ENCODE assay signal across 30 mouse cellular contexts in genomic region chr2:54158689-54159630, GRCm38 (mm10).
DNase-seq lines count a peak whose midpoint lies in the region; ATAC-seq and TF ChIP-seq lines count a peak whose summit lies in the region.
"Had no signal": no experiment of that assay in that cellular context is flagged by ENCODE, and none has a peak within 500 bp of the region (broad histone marks: within the 10 kb centered on the region; RNA-seq: fewer than 3 reads in every experiment).

No protein-coding gene starts in this region.

- peak; percentile 33; the same call in 1 of the 2 replicates for ATAC-seq in forebrain, embryonic 13.5 days
- no peak for ATAC-seq in forebrain, embryonic 16.5 days
- peak; percentile 71; the same call in 1 of the 2 replicates for ATAC-seq in midbrain, embryonic 11.5 days (ENCODE audit: low FRiP score)
- no peak for ATAC-seq in midbrain, postnatal 0 days (ENCODE audit: low FRiP score)
- no peak for ATAC-seq in midbrain, embryonic 14.5 days (ENCODE audit: low FRiP score, low TSS enrichment)
- ATAC-seq: intestine, embryonic 15.5 days; lung, postnatal 0 days had no signal

- no peaks in the 10 kb centered on the region for H3K36me3 ChIP-seq in forebrain, embryonic 13.5 days (ENCODE audit: poor library complexity, severe bottlenecking)
- no peaks in the 10 kb centered on the region for H3K36me3 ChIP-seq in forebrain, embryonic 16.5 days (ENCODE audit: control insufficient read depth, insufficient read depth)
- no peaks in the 10 kb centered on the region for H3K36me3 ChIP-seq in midbrain, embryonic 11.5 days (ENCODE audit: control insufficient read depth, insufficient read depth, low read length)
- no peaks in the 10 kb centered on the region for H3K36me3 ChIP-seq in midbrain, postnatal 0 days (ENCODE audit: insufficient read depth, low read length)
- H3K36me3 ChIP-seq in midbrain, embryonic 14.5 days (ENCODE audit: control insufficient read depth, insufficient read depth, low read length), result no peaks in the 10 kb centered on the region
- H3K36me3 ChIP-seq: embryonic facial prominence, embryonic 13.5 days; heart, embryonic 10.5 days; heart, embryonic 15.5 days; hindbrain, embryonic 13.5 days; intestine, embryonic 15.5 days; limb, embryonic 10.5 days; limb, embryonic 15.5 days; liver, embryonic 13.5 days had no signal

- H3K9me3 ChIP-seq in forebrain, embryonic 13.5 days (replicated peaks), result no peaks in the 10 kb centered on the region
- H3K9me3 ChIP-seq in forebrain, embryonic 16.5 days (ENCODE audit: control insufficient read depth, low read length), result no peaks in the 10 kb centered on the region
- no peaks in the 10 kb centered on the region for H3K9me3 ChIP-seq in midbrain, embryonic 11.5 days (ENCODE audit: control insufficient read depth, low read length)
- no peaks in the 10 kb centered on the region for H3K9me3 ChIP-seq in midbrain, postnatal 0 days (ENCODE audit: low read length)
- no peaks in the 10 kb centered on the region for H3K9me3 ChIP-seq in midbrain, embryonic 14.5 days (ENCODE audit: control insufficient read depth, low read length)
- H3K9me3 ChIP-seq: embryonic facial prominence, embryonic 13.5 days; heart, embryonic 10.5 days; heart, embryonic 15.5 days; hindbrain, embryonic 13.5 days; intestine, embryonic 15.5 days; limb, embryonic 10.5 days; limb, embryonic 15.5 days; liver, embryonic 13.5 days had no signal

- no peak for DNase-seq in midbrain, embryonic 11.5 days (ENCODE audit: low spot score, missing footprints)
- no peak for DNase-seq in midbrain, postnatal 0 days (ENCODE audit: low spot score)
- peak; percentile 91 for DNase-seq in R1 (ENCODE audit: low read depth, low spot score)
- DNase-seq in midbrain, embryonic 14.5 days, result peak; percentile 25
- DNase-seq in cerebellum, adult 18-20 months, result no peak
- DNase-seq in layer of hippocampus, postnatal 36 days, result no peak
- DNase-seq: adrenal gland, postnatal 14 days; cerebellum, adult 11-12 months; cerebellum, postnatal 10 days; gastrocnemius, postnatal 25 days; heart, adult 11 months; kidney, adult 8-10 months; kidney, postnatal 4 days; liver, embryonic 13.5 days; lung, adult 18-20 months; lung, postnatal 4 days; right cerebral cortex, postnatal 25 days; thymus, postnatal 14 days had no signal

- no peak for TF ChIP-seq CTCF in midbrain, postnatal 0 days (IDR thresholded peaks at IDR 0.05)

- H3K4me3 ChIP-seq in forebrain, embryonic 13.5 days, result no peak overlapping the region
- no peak overlapping the region for H3K4me3 ChIP-seq in forebrain, embryonic 16.5 days (replicated peaks; ENCODE audit: low read length)
- H3K4me3 ChIP-seq in midbrain, embryonic 11.5 days (ENCODE audit: low read depth, low read length), result no peak overlapping the region
- no peak overlapping the region for H3K4me3 ChIP-seq in midbrain, postnatal 0 days (ENCODE audit: low read depth, low read length)
- no peak overlapping the region for H3K4me3 ChIP-seq in midbrain, embryonic 14.5 days (replicated peaks; ENCODE audit: low read depth, low read length)
- H3K4me3 ChIP-seq: embryonic facial prominence, embryonic 13.5 days; heart, embryonic 10.5 days; heart, embryonic 15.5 days; hindbrain, embryonic 13.5 days; intestine, embryonic 15.5 days; limb, embryonic 10.5 days; limb, embryonic 15.5 days; liver, embryonic 13.5 days; megakaryocyte, embryonic 14.5 days had no signal

- H3K4me1 ChIP-seq in forebrain, embryonic 13.5 days, result no peaks in the 10 kb centered on the region
- no peaks in the 10 kb centered on the region for H3K4me1 ChIP-seq in forebrain, embryonic 16.5 days (replicated peaks; ENCODE audit: control insufficient read depth, insufficient read depth, low read length)
- H3K4me1 ChIP-seq in midbrain, embryonic 11.5 days (ENCODE audit: control insufficient read depth, insufficient read depth, low read length), result 0 out of 2 replicates have a peak, but pooled peaks cover 3% of the 10 kb centered on the region
- no peaks in the 10 kb centered on the region for H3K4me1 ChIP-seq in midbrain, postnatal 0 days (ENCODE audit: insufficient read depth, low read length)
- no peaks in the 10 kb centered on the region for H3K4me1 ChIP-seq in midbrain, embryonic 14.5 days (ENCODE audit: control insufficient read depth, insufficient read depth, low read length)
- H3K4me1 ChIP-seq: embryonic facial prominence, embryonic 13.5 days; heart, embryonic 10.5 days; heart, embryonic 15.5 days; intestine, embryonic 15.5 days; limb, embryonic 10.5 days; limb, embryonic 15.5 days; liver, embryonic 13.5 days; megakaryocyte, embryonic 14.5 days had no signal

- H3K27ac ChIP-seq in forebrain, embryonic 13.5 days, result no peak overlapping the region
- no peak overlapping the region for H3K27ac ChIP-seq in forebrain, embryonic 16.5 days (ENCODE audit: low read length)
- H3K27ac ChIP-seq in midbrain, embryonic 11.5 days (ENCODE audit: low read depth, low read length), result no peak overlapping the region
- no peak overlapping the region for H3K27ac ChIP-seq in midbrain, postnatal 0 days (ENCODE audit: low read depth, low read length)
- H3K27ac ChIP-seq in midbrain, embryonic 14.5 days (replicated peaks; ENCODE audit: low read depth, low read length), result no peak overlapping the region
- H3K27ac ChIP-seq: embryonic facial prominence, embryonic 13.5 days; heart, embryonic 10.5 days; heart, embryonic 15.5 days; hindbrain, embryonic 13.5 days; intestine, embryonic 15.5 days; kidney, postnatal 0 days; limb, embryonic 10.5 days; limb, embryonic 15.5 days; liver, embryonic 13.5 days had no signal

- 33% methylated on average over 8 of the region's 8 CpGs for WGBS in forebrain, embryonic 13.5 days
- 29% methylated on average over 8 of the region's 8 CpGs for WGBS in forebrain, embryonic 16.5 days
- 43% methylated on average over 8 of the region's 8 CpGs for WGBS in midbrain, embryonic 11.5 days
- WGBS in midbrain, postnatal 0 days, result 40% methylated on average over 8 of the region's 8 CpGs
- WGBS in midbrain, embryonic 14.5 days, result 42% methylated on average over 8 of the region's 8 CpGs

- H3K27me3 ChIP-seq in forebrain, embryonic 13.5 days, result no peaks in the 10 kb centered on the region
- no peaks in the 10 kb centered on the region for H3K27me3 ChIP-seq in forebrain, embryonic 16.5 days (replicated peaks; ENCODE audit: control insufficient read depth, insufficient read depth, low read length)
- H3K27me3 ChIP-seq in midbrain, embryonic 11.5 days (ENCODE audit: control insufficient read depth, insufficient read depth, low read length), result no peaks in the 10 kb centered on the region
- H3K27me3 ChIP-seq in midbrain, postnatal 0 days (ENCODE audit: insufficient read depth, low read length), result no peaks in the 10 kb centered on the region
- H3K27me3 ChIP-seq in midbrain, embryonic 14.5 days (ENCODE audit: control insufficient read depth, insufficient read depth, low read length), result no peaks in the 10 kb centered on the region
- H3K27me3 ChIP-seq: embryonic facial prominence, embryonic 13.5 days; heart, embryonic 15.5 days; hindbrain, embryonic 13.5 days; intestine, embryonic 15.5 days; limb, embryonic 15.5 days; liver, embryonic 13.5 days; megakaryocyte, embryonic 14.5 days had no signal

- no peak overlapping the region for H3K4me2 ChIP-seq in forebrain, embryonic 13.5 days
- H3K4me2 ChIP-seq in forebrain, embryonic 16.5 days (ENCODE audit: low read length), result no peak overlapping the region
- no peak overlapping the region for H3K4me2 ChIP-seq in midbrain, embryonic 11.5 days
- no peak overlapping the region for H3K4me2 ChIP-seq in midbrain, postnatal 0 days (ENCODE audit: low read depth, low read length, poor library complexity, severe bottlenecking)
- H3K4me2 ChIP-seq in midbrain, embryonic 14.5 days (ENCODE audit: low read length), result no peak overlapping the region
- H3K4me2 ChIP-seq: embryonic facial prominence, embryonic 13.5 days; heart, embryonic 15.5 days; hindbrain, embryonic 13.5 days; intestine, embryonic 15.5 days; limb, embryonic 15.5 days; liver, embryonic 13.5 days had no signal

- H3K9ac ChIP-seq in forebrain, embryonic 13.5 days, result no peak overlapping the region
- no peak overlapping the region for H3K9ac ChIP-seq in forebrain, embryonic 16.5 days (replicated peaks; ENCODE audit: low read depth, low read length)
- no peak overlapping the region for H3K9ac ChIP-seq in midbrain, embryonic 11.5 days (ENCODE audit: low read length)
- H3K9ac ChIP-seq in midbrain, postnatal 0 days (replicated peaks; ENCODE audit: low read length, poor library complexity, severe bottlenecking), result no peak overlapping the region
- no peak overlapping the region for H3K9ac ChIP-seq in midbrain, embryonic 14.5 days (replicated peaks; ENCODE audit: low read length)
- H3K9ac ChIP-seq: embryonic facial prominence, embryonic 13.5 days; heart, embryonic 15.5 days; hindbrain, embryonic 13.5 days; intestine, embryonic 15.5 days; limb, embryonic 15.5 days; liver, embryonic 13.5 days had no signal

Comparison
In these comparisons a context has a peak if more than half of its experiments do, and no peak if none do; other contexts are left out.
1. ATAC-seq: peak in forebrain, embryonic 13.5 days (single experiment) and midbrain, embryonic 11.5 days (single experiment); none in forebrain, embryonic 16.5 days (single experiment), midbrain, postnatal 0 days (single experiment) and midbrain, embryonic 14.5 days (single experiment).
2. DNase-seq: peak in R1 (single experiment) and midbrain, embryonic 14.5 days (single experiment); none in midbrain, embryonic 11.5 days (single experiment), midbrain, postnatal 0 days (single experiment), cerebellum, adult 18-20 months (0 of 2) and layer of hippocampus, postnatal 36 days (0 of 2).